ENCODE assay signal across 8 mouse cellular contexts in the genomic region with DNA sequence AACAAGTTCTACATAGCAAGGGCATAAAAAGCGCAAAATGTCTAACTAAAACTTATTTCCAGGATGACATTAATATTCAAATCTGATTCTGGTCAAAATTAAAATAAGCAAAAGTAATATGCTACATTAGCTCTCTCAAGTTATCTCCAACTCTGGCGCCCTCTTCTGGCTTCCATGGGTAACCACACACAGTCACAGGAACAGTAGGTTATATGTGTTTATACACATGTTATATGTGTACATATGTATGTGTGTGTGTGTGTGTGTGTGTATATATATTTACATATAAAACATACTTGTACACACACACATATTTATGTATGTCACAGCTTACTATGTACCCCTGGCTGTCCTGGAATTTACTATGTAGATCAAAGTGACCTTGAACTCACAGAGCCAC. TPM values are rescaled to one million over a fixed set of nuclear protein-coding genes. Genes with fewer than 3 reads are reported as not detected.
DNase-seq lines count a peak whose midpoint lies in the region; ATAC-seq and TF ChIP-seq lines count a peak whose summit lies in the region.

No protein-coding gene starts in this region.

- intact Hi-C loops in heart, postnatal 14 days (cut with DNase I), result no loop called here

- ATAC-seq in heart, embryonic 12.5 days (ENCODE audit: insufficient number of reproducible peaks, low FRiP score), result no peak
- no peak for ATAC-seq in neural tube, embryonic 15.5 days (ENCODE audit: low FRiP score)

- H3K9me3 ChIP-seq in heart, embryonic 12.5 days (replicated peaks), result no peaks in the 10 kb centered on the region
- H3K9me3 ChIP-seq in neural tube, embryonic 15.5 days (replicated peaks), result no peaks in the 10 kb centered on the region

- no peak for TF ChIP-seq POLR2A in thymus, adult 2 months (IDR thresholded peaks at IDR 0.05; ENCODE audit: control insufficient read depth, extremely low read depth, insufficient read depth, low read length, poor library complexity)
- TF ChIP-seq POLR2A in lung, adult 2 months (IDR thresholded peaks at IDR 0.05; ENCODE audit: borderline replicate concordance, extremely low read depth, low read depth, low read length), result no peak

- H3K4me2 ChIP-seq in heart, embryonic 12.5 days, result no peak overlapping the region
- H3K4me2 ChIP-seq in neural tube, embryonic 15.5 days, result no peak overlapping the region

- no peaks in the 10 kb centered on the region for H3K27me3 ChIP-seq in heart, embryonic 12.5 days (replicated peaks)
- H3K27me3 ChIP-seq in thymus, adult 2 months (ENCODE audit: control insufficient read depth, insufficient read depth, low read length), result no peaks in the 10 kb centered on the region
- H3K27me3 ChIP-seq in neural tube, embryonic 15.5 days (replicated peaks), result no peaks in the 10 kb centered on the region

- 61% methylated on average over 2 of the region's 2 CpGs for WGBS in heart, embryonic 12.5 days
- 80% methylated on average over 2 of the region's 2 CpGs for WGBS in thymus, adult 2 months
- WGBS in lung, adult 2 months, result 64% methylated on average over 2 of the region's 2 CpGs
- WGBS in neural tube, embryonic 15.5 days, result 68% methylated on average over 2 of the region's 2 CpGs

- H3K4me1 ChIP-seq in heart, embryonic 12.5 days (replicated peaks), result no peaks in the 10 kb centered on the region
- no peaks in the 10 kb centered on the region for H3K4me1 ChIP-seq in thymus, adult 2 months (replicated peaks; ENCODE audit: control insufficient read depth, insufficient read depth, low read length)
- H3K4me1 ChIP-seq in lung, adult 2 months (ENCODE audit: control insufficient read depth, insufficient read depth, low read length), result no peaks in the 10 kb centered on the region
- H3K4me1 ChIP-seq in neural tube, embryonic 15.5 days, result no peaks in the 10 kb centered on the region

- no peak overlapping the region for H3K9ac ChIP-seq in heart, embryonic 12.5 days
- no peak overlapping the region for H3K9ac ChIP-seq in neural tube, embryonic 15.5 days (replicated peaks)

- peaks cover 64% of the 10 kb centered on the region for H3K36me3 ChIP-seq in heart, embryonic 12.5 days
- peaks cover 44% of the 10 kb centered on the region for H3K36me3 ChIP-seq in thymus, adult 2 months (ENCODE audit: control insufficient read depth, insufficient read depth, low read length)
- H3K36me3 ChIP-seq in neural tube, embryonic 15.5 days, result peaks cover 54% of the 10 kb centered on the region

- no peak overlapping the region for H3K4me3 ChIP-seq in heart, embryonic 12.5 days
- no peak overlapping the region for H3K4me3 ChIP-seq in thymus, adult 2 months (ENCODE audit: control insufficient read depth, insufficient read depth, low read length)
- no peak overlapping the region for H3K4me3 ChIP-seq in lung, adult 2 months (replicated peaks; ENCODE audit: extremely low read depth, low read depth, low read length)
- no peak overlapping the region for H3K4me3 ChIP-seq in neural tube, embryonic 15.5 days (replicated peaks)

- DNase-seq in heart, postnatal 14 days, result peak; percentile 36 to 66
- DNase-seq in thymus, adult 2 months, result peak; percentile 47
- DNase-seq in thymus, adult 18-20 months, result no peak
- peak; percentile 35 for DNase-seq in embryo, embryonic 11 days
- no peak for DNase-seq in lung, adult 2 months
- peak; percentile 39 to 77 for DNase-seq in spleen, postnatal 4 days (ENCODE audit: low spot score in 2 of 2)

- H3K27ac ChIP-seq in heart, embryonic 12.5 days (ENCODE audit: poor library complexity, severe bottlenecking), result no peak overlapping the region
- no peak overlapping the region for H3K27ac ChIP-seq in thymus, adult 2 months (ENCODE audit: control insufficient read depth, insufficient read depth, low read length)
- no peak overlapping the region for H3K27ac ChIP-seq in neural tube, embryonic 15.5 days (replicated peaks)

- TF ChIP-seq CTCF in thymus, adult 2 months (IDR thresholded peaks at IDR 0.05; ENCODE audit: borderline replicate concordance, control insufficient read depth, extremely low read depth, insufficient read depth, low read length, poor library complexity), result no peak
- TF ChIP-seq CTCF in lung, adult 2 months (IDR thresholded peaks at IDR 0.05; ENCODE audit: insufficient read depth, low read length), result 0 out of 2 replicates have a peak, but pooled peaks have one; percentile 16

RNA-seq across cellular contexts. Expression of gene AW549877, which starts 7.6 kb away (rescaled TPM):
- total RNA-seq in heart, postnatal 14 days (2021), result 10 to 100 TPM; 24.5 to 26.5 TPM
- 38.4 and 40.9 TPM in 2 replicates for polyA plus RNA-seq in heart, embryonic 12.5 days (2016; fragmentation: Nextera tagmentation; extraction: Ambion mirVana)
- polyA plus RNA-seq in thymus, adult 2 months (2012; rRNA removed), result 14.0 and 18.1 TPM in 2 replicates
- 8.8 and 18.7 TPM in 2 replicates for polyA plus RNA-seq in lung, adult 2 months (2012; rRNA removed)
- polyA plus RNA-seq in neural tube, embryonic 15.5 days (2015; fragmentation: Nextera tagmentation; extraction: Ambion mirVana), result 34.2 and 34.4 TPM in 2 replicates

RNA-seq across cellular contexts. Expression of gene Fbxo4, which starts 8.6 kb away (rescaled TPM):
- total RNA-seq in heart, postnatal 14 days (2021), result 1 to 10 TPM; 8.6 to 9.7 TPM
- 10.6 and 11.1 TPM in 2 replicates for polyA plus RNA-seq in heart, embryonic 12.5 days (2016; fragmentation: Nextera tagmentation; extraction: Ambion mirVana)
- 3.5 and 4.5 TPM in 2 replicates for polyA plus RNA-seq in thymus, adult 2 months (2012; rRNA removed)
- polyA plus RNA-seq in lung, adult 2 months (2012; rRNA removed), result 12.5 and 14.6 TPM in 2 replicates
- polyA plus RNA-seq in neural tube, embryonic 15.5 days (2015; fragmentation: Nextera tagmentation; extraction: Ambion mirVana), result 9.0 and 10.7 TPM in 2 replicates

RNA-seq across cellular contexts. Expression of gene Oxct1, which starts 38.2 kb away (rescaled TPM):
- total RNA-seq in heart, postnatal 14 days (2021), result 100 to 1,000 TPM; 531 to 576 TPM
- 332 and 335 TPM in 2 replicates for polyA plus RNA-seq in heart, embryonic 12.5 days (2016; fragmentation: Nextera tagmentation; extraction: Ambion mirVana)
- polyA plus RNA-seq in thymus, adult 2 months (2012; rRNA removed), result 31.6 and 32.8 TPM in 2 replicates
- polyA plus RNA-seq in lung, adult 2 months (2012; rRNA removed), result 26.6 and 31.6 TPM in 2 replicates
- polyA plus RNA-seq in neural tube, embryonic 15.5 days (2015; fragmentation: Nextera tagmentation; extraction: Ambion mirVana), result 402 and 424 TPM in 2 replicates

Comparison
In these comparisons a context has a peak if more than half of its experiments do, and no peak if none do; other contexts are left out.
1. DNase-seq: peak in heart, postnatal 14 days (2 of 2), thymus, adult 2 months (single experiment), embryo, embryonic 11 days (single experiment) and spleen, postnatal 4 days (2 of 2); none in thymus, adult 18-20 months (0 of 2) and lung, adult 2 months (single experiment).